Mouse (Mus musculus) kidney, adult 8-10 months (tissue): ENCODE results near the gene Lypla2.
A peak's percentile ranks its signal among the peaks of the same experiment; 100 is the strongest.
"Not testable (repeated sequence)": the region's sequence is repeated elsewhere in the genome, so short reads cannot be mapped to it uniquely, and the experiment has no call there.

ENCODE experiments used
- DNase-seq, 2 experiments: peaks; one replicate each; pipeline ENCODE4 v3.0.0; 2022

Gene Lypla2

DNA sequence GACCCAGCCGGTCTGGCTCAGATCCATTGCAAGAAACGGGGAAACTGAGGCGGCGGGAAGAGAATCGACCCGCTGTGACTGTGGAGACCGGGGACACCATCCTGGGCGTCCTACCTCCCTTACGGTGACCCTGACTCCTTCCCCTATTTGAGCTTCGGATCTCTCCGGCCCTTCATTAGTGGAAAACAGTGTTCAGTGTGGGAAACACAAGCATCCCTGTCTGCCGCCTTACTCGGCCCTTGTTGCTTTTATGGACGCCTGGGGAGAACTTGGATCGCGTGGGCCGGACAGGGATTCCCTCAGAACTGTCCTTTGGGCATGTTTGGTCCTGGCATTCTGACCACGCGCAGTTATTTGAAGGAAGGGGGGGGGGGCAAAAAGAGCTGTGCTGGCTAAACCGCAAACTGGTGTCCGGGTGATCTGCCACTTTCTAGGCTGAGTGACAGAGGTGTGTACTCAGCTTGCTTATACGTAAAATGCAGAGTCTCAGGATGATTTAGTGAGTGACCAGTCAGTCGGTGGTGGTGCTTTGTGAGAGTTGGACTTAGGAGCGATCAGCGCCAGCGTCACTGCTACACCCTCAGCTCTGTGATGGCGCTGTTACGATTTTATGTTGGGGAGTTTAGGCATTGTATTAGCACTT is 25.6 kb downstream of the Lypla2 start:
- DNase-seq, result no peak

GRCm38 (mm10) chr4:135946278-135946658 is 26.2 kb downstream of the Lypla2 start, which contains the start of gene Hmgcl:
TSS of gene Hmgcl (plus strand) at chr4:135946448.
- DNase-seq, result peak; percentile 95 to 97

- DNase-seq, result no peak
These were observed 26.7 kb downstream of the Lypla2 start for GRCm38 (mm10) chr4:135945706-135946105.

DNA sequence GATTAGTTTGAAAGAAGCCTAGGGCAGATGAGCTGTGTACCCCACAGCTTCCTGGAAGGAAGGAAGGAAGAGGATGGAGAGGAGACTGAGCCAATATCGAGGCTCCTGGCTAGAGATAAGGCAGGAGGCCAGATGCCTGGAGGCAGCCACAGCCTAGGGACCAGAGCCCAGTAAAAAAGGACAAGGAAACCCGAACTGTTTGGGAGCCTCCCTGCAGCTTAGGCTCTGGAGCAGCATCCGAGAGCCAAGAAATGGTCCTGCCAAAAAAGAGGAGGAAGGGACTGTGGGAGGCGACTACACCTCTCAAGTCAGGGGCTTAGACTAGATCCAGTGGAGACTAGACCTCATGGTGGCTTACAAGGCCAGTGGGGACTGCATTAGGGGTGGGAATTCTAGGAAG is 29.0 kb downstream of the Lypla2 start:
- DNase-seq, result no peak

GRCm38 (mm10) chr4:135942193-135942592 is 30.2 kb downstream of the Lypla2 start:
- DNase-seq, result no peak

GRCm38 (mm10) chr4:135941026-135941425 is 31.4 kb downstream of the Lypla2 start:
- not testable (repeated sequence) for DNase-seq

DNA sequence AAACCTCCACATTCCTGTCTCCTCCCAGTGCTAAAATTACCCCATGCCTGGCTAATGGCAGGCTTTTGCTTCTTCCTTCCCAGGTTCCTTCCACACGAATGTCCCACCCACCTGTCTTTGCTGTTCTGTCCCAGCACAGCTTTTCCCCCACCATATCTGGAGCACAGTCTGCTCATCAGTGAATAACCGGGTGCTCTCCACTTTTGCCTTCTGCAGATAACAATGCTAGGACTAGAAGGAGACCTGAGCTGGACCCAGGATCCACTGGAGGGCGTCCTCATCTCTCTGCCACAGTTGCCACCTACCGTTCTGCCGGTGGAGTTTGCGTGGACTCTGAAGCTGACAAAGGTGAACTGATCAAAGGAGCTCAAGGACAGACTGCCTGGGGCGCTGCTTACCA is 33.6 kb downstream of the Lypla2 start:
- DNase-seq, result no peak

- DNase-seq, result no peak
These were observed 36.9 kb downstream of the Lypla2 start for GRCm38 (mm10) chr4:135935502-135935901.

GRCm38 (mm10) chr4:135934708-135935500 is 37.5 kb downstream of the Lypla2 start:
- DNase-seq, result no peak

DNA sequence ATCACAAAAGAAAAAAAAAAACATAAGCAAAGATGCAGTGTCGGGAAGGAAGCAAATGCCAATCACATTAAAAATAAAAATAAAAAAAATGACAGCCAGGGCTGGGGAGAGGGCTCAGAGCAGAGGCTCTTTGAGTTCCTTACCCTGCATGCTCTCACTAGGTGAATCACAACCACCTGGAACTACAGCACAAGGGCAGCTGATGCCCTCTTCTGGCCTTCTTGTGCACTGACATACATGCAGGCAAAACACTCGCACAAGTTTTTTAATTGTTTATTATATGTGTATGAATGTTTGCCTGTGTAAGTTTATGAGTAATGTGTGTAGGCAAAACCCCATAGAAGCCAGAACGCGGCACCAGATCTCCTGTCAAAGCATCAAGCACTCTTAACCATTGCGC is 40.6 kb downstream of the Lypla2 start:
- no peak for DNase-seq

- peak in 1 of 2 experiments; percentile 48 for DNase-seq
These were observed 42.2 kb downstream of the Lypla2 start for GRCm38 (mm10) chr4:135930239-135930638.

GRCm38 (mm10) chr4:135929828-135930227 is 42.6 kb downstream of the Lypla2 start:
- no peak for DNase-seq

DNA sequence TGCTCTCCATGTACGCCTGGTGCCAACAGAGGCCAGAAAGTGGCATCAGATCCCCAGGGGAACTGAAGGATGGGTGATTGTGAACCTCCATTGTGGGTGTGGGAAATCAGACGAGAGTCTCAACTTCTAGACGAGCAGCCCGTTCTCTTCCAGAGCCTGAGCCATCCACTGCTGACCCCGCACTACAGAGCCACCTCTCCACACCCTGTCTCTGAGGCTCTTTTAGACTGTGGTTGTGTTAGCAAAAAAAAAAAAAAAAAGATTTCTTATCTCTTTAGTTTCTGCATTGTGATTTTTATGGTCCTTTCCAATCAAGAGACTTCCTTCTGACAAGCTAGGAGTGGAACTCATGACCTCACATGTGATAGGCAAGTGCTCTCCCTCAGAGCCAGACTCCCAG is 43.0 kb downstream of the Lypla2 start:
- DNase-seq, result no peak

DNA sequence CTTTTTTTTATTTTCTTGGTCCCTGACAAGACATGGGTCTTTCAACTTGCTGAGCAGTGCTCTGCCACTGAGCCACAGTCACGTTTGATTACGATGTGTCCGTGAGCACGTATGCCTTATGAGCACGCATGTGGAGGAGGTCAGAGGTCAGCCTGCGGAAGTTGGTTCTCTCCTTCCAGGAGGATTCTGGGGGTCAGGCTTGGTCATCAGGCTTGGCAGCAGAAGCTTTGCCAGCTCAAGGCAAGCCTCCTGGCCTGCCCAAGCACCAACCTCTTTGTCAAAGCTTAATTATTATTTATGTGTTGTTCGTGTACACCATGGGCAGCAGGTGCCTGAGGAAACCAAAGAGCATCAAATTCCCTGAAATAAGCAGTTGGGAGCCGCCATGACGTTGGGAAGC is 44.0 kb downstream of the Lypla2 start:
- DNase-seq, result peak in 1 of 2 experiments; percentile 47

GRCm38 (mm10) chr4:135926861-135927260 is 45.6 kb downstream of the Lypla2 start:
- no peak for DNase-seq

- no peak for DNase-seq
These were observed 46.1 kb downstream of the Lypla2 start for GRCm38 (mm10) chr4:135926195-135926808.

GRCm38 (mm10) chr4:135925341-135925740 is 47.1 kb downstream of the Lypla2 start:
- DNase-seq, result peak; percentile 65 to 69

DNA sequence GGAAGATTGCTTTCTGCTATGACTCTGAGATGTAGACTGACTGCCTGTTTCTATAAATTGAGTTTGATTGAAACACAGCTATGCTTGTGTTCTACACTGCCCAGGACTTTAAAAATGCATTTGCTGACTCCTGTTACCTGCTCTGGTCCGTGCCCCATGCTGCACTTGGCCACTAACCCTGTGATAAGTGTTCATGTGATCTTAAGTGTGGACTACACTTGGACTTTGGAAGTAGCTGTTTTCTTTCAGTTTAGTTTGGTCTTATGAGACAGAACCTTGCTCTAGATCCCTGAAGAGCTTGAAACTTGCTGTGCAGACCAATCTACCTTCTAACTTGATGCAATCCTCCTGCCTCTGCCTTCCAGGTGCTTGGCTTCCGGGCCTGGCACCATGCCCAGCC is 48.0 kb downstream of the Lypla2 start:
- DNase-seq, result peak; percentile 58 to 75

DNA sequence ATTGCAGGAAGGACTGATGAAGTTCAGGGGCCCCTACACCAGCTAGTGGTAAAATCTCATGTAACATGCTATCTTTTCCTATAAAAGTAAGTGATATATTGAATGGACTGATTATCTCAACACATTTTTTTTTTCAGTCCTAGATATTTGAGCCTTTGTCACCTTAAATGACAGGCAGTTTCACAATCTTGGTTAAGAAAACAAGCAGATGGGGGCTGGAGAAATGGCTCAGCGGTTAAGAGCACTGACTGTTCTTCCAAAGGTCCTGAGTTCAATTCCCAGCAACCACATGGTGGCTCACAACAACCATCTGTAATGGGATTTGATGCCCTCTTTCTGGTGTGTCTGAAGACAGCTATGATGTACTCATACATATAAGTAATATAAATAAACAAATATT is 50.2 kb downstream of the Lypla2 start:
- DNase-seq, result no peak

DNA sequence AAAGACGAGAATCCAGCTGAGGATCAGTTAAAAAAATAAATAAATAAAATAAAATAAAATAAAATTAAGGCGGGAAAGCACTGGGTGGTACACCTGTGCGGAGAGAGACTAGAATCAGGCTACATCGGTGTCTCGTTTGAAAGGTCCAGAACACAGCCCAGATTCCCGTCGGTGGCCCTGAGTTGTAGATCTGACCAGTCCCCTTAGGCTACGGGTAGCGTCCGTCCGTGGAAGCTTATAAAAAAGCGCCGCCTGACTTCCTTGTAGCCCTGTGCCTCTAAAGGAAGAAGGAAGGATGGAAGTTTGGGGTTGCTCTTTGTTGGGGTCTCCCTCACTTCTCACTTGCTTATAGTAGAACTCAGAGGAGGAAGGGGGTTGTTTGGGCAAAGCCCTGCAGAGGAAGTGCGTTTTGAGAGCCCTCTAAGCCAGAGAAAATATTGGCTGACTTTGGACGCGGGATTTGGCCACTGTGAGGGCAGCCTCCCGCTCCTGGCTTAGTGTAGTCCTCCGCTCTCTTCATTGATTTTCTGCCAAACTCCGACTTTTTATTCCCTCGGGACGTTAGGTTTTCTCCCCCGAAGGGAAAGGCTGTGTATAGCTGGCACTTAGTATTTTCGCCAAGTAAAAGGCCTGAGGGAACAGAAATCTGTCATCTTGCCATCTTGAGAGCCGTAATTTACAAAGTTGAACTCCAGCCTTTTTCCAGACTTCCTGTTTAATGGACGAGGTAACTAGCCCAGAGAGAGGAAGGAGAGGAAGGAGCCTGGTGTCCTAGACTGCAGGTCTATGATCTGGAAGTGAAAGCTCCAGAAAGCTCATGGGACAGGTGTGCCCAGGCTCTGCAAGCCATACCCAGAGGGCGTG is 50.9 kb downstream of the Lypla2 start:
- DNase-seq, result peak; percentile 19 to 36

DNA sequence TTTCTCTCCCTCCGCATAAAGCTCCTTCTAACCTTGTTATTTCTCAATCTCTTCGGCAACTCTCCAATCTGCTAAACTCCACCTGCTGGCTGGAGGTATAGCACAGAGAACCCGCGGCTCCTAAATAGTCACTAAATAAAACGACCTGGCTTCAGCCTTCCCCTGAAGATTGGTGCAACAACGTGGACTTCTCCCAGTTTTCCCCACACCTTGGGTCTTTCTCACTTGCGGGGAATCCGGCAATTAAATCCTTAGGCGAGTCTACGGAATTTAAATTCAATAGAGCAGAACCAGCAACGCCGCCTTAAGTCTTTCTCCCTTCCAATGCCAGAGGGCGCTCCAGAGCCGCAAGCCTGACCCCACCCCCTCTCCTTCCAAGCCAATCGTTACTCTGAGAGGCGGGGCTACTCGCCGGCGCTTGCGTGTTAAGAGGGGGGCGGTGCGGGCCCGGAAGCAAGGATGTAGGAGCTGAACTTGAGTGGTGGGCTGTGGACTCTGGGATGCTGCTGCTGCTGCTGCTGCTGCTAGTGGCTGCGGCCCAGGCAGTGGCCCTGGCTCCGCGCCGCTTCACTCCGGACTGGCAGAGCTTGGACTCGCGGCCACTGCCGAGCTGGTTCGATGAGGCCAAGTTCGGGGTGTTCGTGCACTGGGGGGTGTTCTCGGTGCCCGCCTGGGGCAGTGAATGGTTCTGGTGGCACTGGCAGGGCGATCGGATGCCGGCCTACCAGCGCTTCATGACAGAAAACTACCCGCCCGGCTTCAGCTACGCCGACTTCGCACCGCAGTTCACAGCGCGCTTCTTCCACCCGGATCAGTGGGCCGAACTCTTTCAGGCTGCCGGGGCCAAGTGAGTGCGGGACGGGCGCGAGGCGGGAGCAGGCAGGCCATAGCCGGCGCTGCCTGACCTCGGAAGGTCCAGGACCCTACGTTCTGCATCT is 51.9 kb downstream of the Lypla2 start, which contains the start of gene Fuca1:
Gene Fuca1 (plus strand): TSS at position 432 of the 938 bp plus-strand sequence.
- DNase-seq, result peak; percentile 95 to 98

- no peak for DNase-seq
These were observed 53.2 kb downstream of the Lypla2 start for GRCm38 (mm10) chr4:135919280-135919639.
